Mouse (Mus musculus): ENCODE measurements at regions not wholly inside any gene's neighbourhood (a gene's known extent, or its start where the extent isn't known, plus 50 kb on each side); places are given as distances from the start of the nearest gene placed in this dataset.

- DNase-seq (ENCODE audit: inconsistent age in 2 of 2, low spot score in 1 of 2), result no peak
Measured at GRCm38 (mm10) chr13:28797617-28798475, 155.7 kb downstream of the Sox4 start.

GRCm38 (mm10) chr13:28795274-28795673 is 158.2 kb downstream of the Sox4 start:
- no peak for DNase-seq (ENCODE audit: inconsistent age in 2 of 2, low spot score in 1 of 2)

- no peak for DNase-seq (ENCODE audit: inconsistent age in 2 of 2, low spot score in 1 of 2)
Measured at GRCm38 (mm10) chr13:28794547-28794946, 159.0 kb downstream of the Sox4 start.

- no peak for DNase-seq (ENCODE audit: inconsistent age in 2 of 2, low spot score in 1 of 2)
Measured at GRCm38 (mm10) chr13:28793166-28793935, 160.2 kb downstream of the Sox4 start.

GRCm38 (mm10) chr13:28792461-28793165 is 160.9 kb downstream of the Sox4 start:
- DNase-seq (ENCODE audit: inconsistent age in 2 of 2, low spot score in 1 of 2), result no peak

- DNase-seq (ENCODE audit: inconsistent age in 2 of 2, low spot score in 1 of 2), result no peak
Measured at GRCm38 (mm10) chr13:28790381-28790780, 163.1 kb downstream of the Sox4 start.

GRCm38 (mm10) chr13:28787331-28787643 is 166.2 kb downstream of the Sox4 start:
- no peak for DNase-seq (ENCODE audit: inconsistent age in 2 of 2, low spot score in 1 of 2)

GRCm38 (mm10) chr13:28786629-28787330 is 166.7 kb downstream of the Sox4 start:
- DNase-seq (ENCODE audit: inconsistent age in 2 of 2, low spot score in 1 of 2), result peak; percentile 12 to 72

- no peak for DNase-seq (ENCODE audit: inconsistent age in 2 of 2, low spot score in 1 of 2)
Measured at GRCm38 (mm10) chr13:28782497-28783246, 170.8 kb downstream of the Sox4 start.

GRCm38 (mm10) chr13:28782081-28782480 is 171.4 kb downstream of the Sox4 start:
- DNase-seq (ENCODE audit: inconsistent age in 2 of 2, low spot score in 1 of 2), result no peak

GRCm38 (mm10) chr13:28781660-28782059 is 171.9 kb downstream of the Sox4 start:
- DNase-seq (ENCODE audit: inconsistent age in 2 of 2, low spot score in 1 of 2), result no peak

GRCm38 (mm10) chr13:28780462-28780861 is 173.1 kb downstream of the Sox4 start:
- no peak for DNase-seq (ENCODE audit: inconsistent age in 2 of 2, low spot score in 1 of 2)

- no peak for DNase-seq (ENCODE audit: inconsistent age in 2 of 2, low spot score in 1 of 2)
Measured at GRCm38 (mm10) chr13:28775142-28775815, 178.2 kb downstream of the Sox4 start.

- no peak for DNase-seq (ENCODE audit: inconsistent age in 2 of 2, low spot score in 1 of 2)
Measured at GRCm38 (mm10) chr13:28774649-28775048, 178.9 kb downstream of the Sox4 start.

GRCm38 (mm10) chr13:28773466-28773865 is 180.0 kb downstream of the Sox4 start:
- DNase-seq (ENCODE audit: inconsistent age in 2 of 2, low spot score in 1 of 2), result no peak

GRCm38 (mm10) chr13:28770531-28770930 is 183.0 kb downstream of the Sox4 start:
- no peak for DNase-seq (ENCODE audit: inconsistent age in 2 of 2, low spot score in 1 of 2)

- no peak for DNase-seq (ENCODE audit: inconsistent age in 2 of 2, low spot score in 1 of 2)
Measured at GRCm38 (mm10) chr13:28770018-28770417, 183.5 kb downstream of the Sox4 start.

- no peak for DNase-seq (ENCODE audit: inconsistent age in 2 of 2, low spot score in 1 of 2)
Measured at GRCm38 (mm10) chr13:28768717-28769426, 184.6 kb downstream of the Sox4 start.

GRCm38 (mm10) chr13:28762555-28762954 is 191.0 kb downstream of the Sox4 start:
- DNase-seq (ENCODE audit: inconsistent age in 2 of 2, low spot score in 1 of 2), result no peak
